Comparison of ENCODE assay signal across 30 mouse cellular contexts in genomic region chr12:107222106-107222505, GRCm38 (mm10).
DNase-seq lines count a peak whose midpoint lies in the region; ATAC-seq lines count a peak whose summit lies in the region.
"Had no signal": no experiment of that assay in that cellular context is flagged by ENCODE, and none has a peak within 500 bp of the region (broad histone marks: within the 10 kb centered on the region; RNA-seq: fewer than 3 reads in every experiment).

No protein-coding gene starts in this region.

- H3K9me3 ChIP-seq in midbrain, embryonic 10.5 days (replicated peaks) = peaks cover 5% of the 10 kb centered on the region; the same call in 1 of the 2 replicates
- 0 out of 2 replicates have a peak, but pooled peaks cover 3% of the 10 kb centered on the region for H3K9me3 ChIP-seq in midbrain, embryonic 11.5 days (ENCODE audit: control insufficient read depth, low read length)
- H3K9me3 ChIP-seq in stomach, embryonic 15.5 days = no peaks in the 10 kb centered on the region
- H3K9me3 ChIP-seq: embryonic facial prominence, embryonic 12.5 days; forebrain, embryonic 15.5 days; hindbrain, embryonic 15.5 days had no signal

- H3K27me3 ChIP-seq in midbrain, embryonic 10.5 days (ENCODE audit: low read depth, poor library complexity, severe bottlenecking) = no peaks in the 10 kb centered on the region
- H3K27me3 ChIP-seq in midbrain, embryonic 11.5 days (ENCODE audit: control insufficient read depth, insufficient read depth, low read length) = no peaks in the 10 kb centered on the region
- no peaks in the 10 kb centered on the region for H3K27me3 ChIP-seq in stomach, embryonic 15.5 days (replicated peaks)
- H3K27me3 ChIP-seq: CH12.LX; embryonic facial prominence, embryonic 12.5 days; forebrain, embryonic 15.5 days; hindbrain, embryonic 15.5 days; liver, embryonic 13.5 days had no signal

- WGBS in midbrain, embryonic 10.5 days = 84% methylated on average over 7 of the region's 7 CpGs
- WGBS in midbrain, embryonic 11.5 days = 88% methylated on average over 7 of the region's 7 CpGs
- WGBS in stomach, embryonic 15.5 days = 66% methylated on average over 7 of the region's 7 CpGs

- no peaks in the 10 kb centered on the region for H3K4me1 ChIP-seq in midbrain, embryonic 10.5 days
- H3K4me1 ChIP-seq in midbrain, embryonic 11.5 days (ENCODE audit: control insufficient read depth, insufficient read depth, low read length) = no peaks in the 10 kb centered on the region
- H3K4me1 ChIP-seq in stomach, embryonic 15.5 days = peaks cover 4% of the 10 kb centered on the region; the same call in 1 of the 2 replicates
- H3K4me1 ChIP-seq: embryonic facial prominence, embryonic 12.5 days; forebrain, embryonic 15.5 days; hindbrain, embryonic 15.5 days; limb, embryonic 13.5 days; liver, embryonic 13.5 days had no signal

- no peak overlapping the region for H3K4me2 ChIP-seq in midbrain, embryonic 11.5 days
- H3K4me2 ChIP-seq in stomach, embryonic 15.5 days = no peak overlapping the region
- H3K4me2 ChIP-seq: embryonic facial prominence, embryonic 12.5 days; forebrain, embryonic 15.5 days; hindbrain, embryonic 15.5 days; limb, embryonic 13.5 days; liver, embryonic 13.5 days had no signal

- no peak overlapping the region for H3K9ac ChIP-seq in midbrain, embryonic 11.5 days (ENCODE audit: low read length)
- no peak overlapping the region for H3K9ac ChIP-seq in stomach, embryonic 15.5 days
- H3K9ac ChIP-seq: embryonic facial prominence, embryonic 12.5 days; forebrain, embryonic 15.5 days; hindbrain, embryonic 15.5 days; limb, embryonic 13.5 days; liver, embryonic 13.5 days had no signal

- H3K36me3 ChIP-seq in midbrain, embryonic 10.5 days = no peaks in the 10 kb centered on the region
- H3K36me3 ChIP-seq in midbrain, embryonic 11.5 days (ENCODE audit: control insufficient read depth, insufficient read depth, low read length) = no peaks in the 10 kb centered on the region
- H3K36me3 ChIP-seq in stomach, embryonic 15.5 days = no peaks in the 10 kb centered on the region
- H3K36me3 ChIP-seq: embryonic facial prominence, embryonic 12.5 days; forebrain, embryonic 15.5 days; hindbrain, embryonic 15.5 days; limb, embryonic 13.5 days; liver, embryonic 13.5 days had no signal

- no peak for DNase-seq in cerebellum, postnatal 36 days
- DNase-seq in midbrain, embryonic 10.5 days (ENCODE audit: low spot score) = no peak
- DNase-seq in midbrain, embryonic 11.5 days (ENCODE audit: low spot score, missing footprints) = no peak
- DNase-seq in thymus, postnatal 4 days = peak; percentile 49
- no peak for DNase-seq in gastrocnemius, adult 18-20 months (ENCODE audit: low spot score)
- no peak for DNase-seq in left cerebral cortex, adult 18-20 months (ENCODE audit: low spot score in 2 of 2)
- DNase-seq: adrenal gland, adult 2 months; adrenal gland, postnatal 36 days; cerebellum, adult 2 months; cerebellum, postnatal 14 days; heart, postnatal 36 days; kidney, adult 11 months; kidney, postnatal 14 days; layer of hippocampus, adult 9-11 months; liver, embryonic 13.5 days; lung, adult 18-20 months; lung, postnatal 4 days; right cerebral cortex, adult 18-20 months; right cerebral cortex, postnatal 4 days had no signal

- ATAC-seq in cerebellum, adult (ENCODE audit: insufficient number of reproducible peaks, low FRiP score, low TSS enrichment) = 0 out of 2 replicates have a peak, but pooled peaks have one; percentile 33
- no peak for ATAC-seq in midbrain, embryonic 11.5 days (ENCODE audit: low FRiP score)
- no peak for ATAC-seq in stomach, embryonic 15.5 days (ENCODE audit: insufficient read depth, low FRiP score, low read depth)
- ATAC-seq: activated CD4-positive, CD25-positive, alpha-beta regulatory T cell, adult 4 months; forebrain, embryonic 15.5 days; inflammation-experienced regulatory T-cells, adult 6 months; lung, postnatal 0 days; midbrain, embryonic 16.5 days had no signal

- H3K4me3 ChIP-seq in midbrain, embryonic 10.5 days = no peak overlapping the region
- no peak overlapping the region for H3K4me3 ChIP-seq in midbrain, embryonic 11.5 days (ENCODE audit: low read depth, low read length)
- no peak overlapping the region for H3K4me3 ChIP-seq in stomach, embryonic 15.5 days (replicated peaks)
- H3K4me3 ChIP-seq: embryonic facial prominence, embryonic 12.5 days; forebrain, embryonic 15.5 days; hindbrain, embryonic 15.5 days; limb, embryonic 13.5 days; liver, embryonic 13.5 days had no signal

- H3K27ac ChIP-seq in midbrain, embryonic 10.5 days (replicated peaks) = 0 out of 2 replicates have a peak overlapping the region, but pooled peaks have one; percentile 23
- H3K27ac ChIP-seq in midbrain, embryonic 11.5 days (ENCODE audit: low read depth, low read length) = no peak overlapping the region
- H3K27ac ChIP-seq in stomach, embryonic 15.5 days = peak overlapping the region; percentile 40; the same call in 1 of the 2 replicates
- H3K27ac ChIP-seq: embryonic facial prominence, embryonic 12.5 days; forebrain, embryonic 15.5 days; hindbrain, embryonic 15.5 days; limb, embryonic 13.5 days; liver, embryonic 13.5 days had no signal
